Mouse (Mus musculus): ENCODE measurements around the gene March8.

DNA sequence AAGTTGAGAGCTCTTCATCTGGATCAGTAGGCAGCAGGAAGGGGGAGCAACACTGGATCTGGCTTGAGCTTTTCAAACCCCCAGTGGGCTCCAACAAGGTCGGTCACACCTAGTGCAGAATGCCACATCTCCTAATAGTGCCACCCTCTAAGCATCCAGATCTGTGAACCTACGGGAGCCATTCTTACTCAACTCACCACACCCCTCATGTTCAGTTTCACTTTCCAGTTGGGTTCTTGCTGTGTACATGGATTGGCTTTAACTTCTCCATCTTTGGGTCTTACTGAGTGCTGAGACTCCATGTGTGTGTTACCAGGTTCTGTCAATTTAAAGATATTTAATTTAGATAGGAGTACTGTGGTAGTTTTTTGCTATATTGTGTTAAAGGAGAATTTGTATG lies 26.4 kb upstream of the March8 start:
- TF ChIP-seq CTCF (IDR thresholded peaks at IDR 0.05; ENCODE audit: borderline replicate concordance, insufficient read depth, low read length) (no peak), POLR2A (IDR thresholded peaks at IDR 0.05; ENCODE audit: low read depth, low read length) (no peak)

All from embryonic fibroblast, embryonic 13.5 days (primary cell).